Mouse (Mus musculus): ENCODE results near the gene Olfr1303.

Gene Olfr1303

GRCm38 (mm10) chr2:111820240-111820639 is at the start of gene Olfr1303:
Gene Olfr1303 (minus strand): TSS chr2:111820340.
- DNase-seq: no peak

- no peak for DNase-seq
Observed at GRCm38 (mm10) chr2:111812936-111813335, 7.2 kb downstream of the Olfr1303 start.

GRCm38 (mm10) chr2:111777129-111777528 is 43.0 kb downstream of the Olfr1303 start, which contains the start of gene Olfr1302:
Gene Olfr1302 (plus strand): TSS chr2:111777429.
- DNase-seq: no peak
